ENCODE assay signal across 11 mouse cellular contexts in genomic region chr7:47042823-47043490, GRCm38 (mm10). TPM values are rescaled to one million over a fixed set of nuclear protein-coding genes. Genes with fewer than 3 reads are reported as not detected.
DNase-seq lines count a peak whose midpoint lies in the region; ATAC-seq and TF ChIP-seq lines count a peak whose summit lies in the region.
"Had no signal": no experiment of that assay in that cellular context is flagged by ENCODE, and none has a peak within 500 bp of the region (broad histone marks: within the 10 kb centered on the region; RNA-seq: fewer than 3 reads in every experiment).

No protein-coding gene starts in this region.

- H3K27me3 ChIP-seq in hindbrain, embryonic 11.5 days (ENCODE audit: control insufficient read depth, insufficient read depth, low read length), result no peaks in the 10 kb centered on the region
- 0 out of 2 replicates have a peak, but pooled peaks cover 2% of the 10 kb centered on the region for H3K27me3 ChIP-seq in hindbrain, embryonic 12.5 days
- no peaks in the 10 kb centered on the region for H3K27me3 ChIP-seq in heart, embryonic 16.5 days (ENCODE audit: control insufficient read depth, insufficient read depth, low read length)
- H3K27me3 ChIP-seq in liver, embryonic 13.5 days, result no peaks in the 10 kb centered on the region
- H3K27me3 ChIP-seq in midbrain, postnatal 0 days (ENCODE audit: insufficient read depth, low read length), result no peaks in the 10 kb centered on the region
- H3K27me3 ChIP-seq: midbrain, embryonic 13.5 days had no signal

- no peaks in the 10 kb centered on the region for H3K4me1 ChIP-seq in hindbrain, embryonic 11.5 days (replicated peaks; ENCODE audit: control insufficient read depth, insufficient read depth, low read length)
- peaks cover 3% of the 10 kb centered on the region; the same call in 1 of the 2 replicates for H3K4me1 ChIP-seq in hindbrain, embryonic 12.5 days
- 0 out of 2 replicates have a peak, but pooled peaks cover 3% of the 10 kb centered on the region for H3K4me1 ChIP-seq in heart, embryonic 16.5 days (ENCODE audit: control insufficient read depth, insufficient read depth, low read length)
- H3K4me1 ChIP-seq in liver, embryonic 13.5 days (replicated peaks), result peaks cover 23% of the 10 kb centered on the region
- H3K4me1 ChIP-seq in midbrain, postnatal 0 days (ENCODE audit: insufficient read depth, low read length), result no peaks in the 10 kb centered on the region
- H3K4me1 ChIP-seq: midbrain, embryonic 13.5 days had no signal

- H3K9ac ChIP-seq in hindbrain, embryonic 11.5 days (ENCODE audit: low read depth, low read length), result no peak overlapping the region
- H3K9ac ChIP-seq in hindbrain, embryonic 12.5 days, result no peak overlapping the region
- H3K9ac ChIP-seq in heart, embryonic 16.5 days (ENCODE audit: low read length), result no peak overlapping the region; the same call in 1 of the 2 replicates
- no peak overlapping the region for H3K9ac ChIP-seq in liver, embryonic 13.5 days
- no peak overlapping the region for H3K9ac ChIP-seq in midbrain, postnatal 0 days (replicated peaks; ENCODE audit: low read length, poor library complexity, severe bottlenecking)
- H3K9ac ChIP-seq: midbrain, embryonic 13.5 days had no signal

- H3K36me3 ChIP-seq in hindbrain, embryonic 11.5 days (ENCODE audit: control insufficient read depth, insufficient read depth, low read length), result no peaks in the 10 kb centered on the region
- H3K36me3 ChIP-seq in hindbrain, embryonic 12.5 days, result no peaks in the 10 kb centered on the region
- no peaks in the 10 kb centered on the region for H3K36me3 ChIP-seq in heart, embryonic 16.5 days (ENCODE audit: control insufficient read depth, insufficient read depth)
- no peaks in the 10 kb centered on the region for H3K36me3 ChIP-seq in liver, embryonic 13.5 days
- no peaks in the 10 kb centered on the region for H3K36me3 ChIP-seq in midbrain, postnatal 0 days (ENCODE audit: insufficient read depth, low read length)
- H3K36me3 ChIP-seq: midbrain, embryonic 13.5 days had no signal

- TF ChIP-seq CTCF in midbrain, postnatal 0 days (IDR thresholded peaks at IDR 0.05), result no peak

- no peak for DNase-seq in hindbrain, embryonic 11.5 days (ENCODE audit: low spot score)
- DNase-seq in NIH3T3 (ENCODE audit: low read depth), result peak; percentile 75
- no peak for DNase-seq in liver, embryonic 13.5 days
- no peak for DNase-seq in thymus, postnatal 36 days
- no peak for DNase-seq in cerebellum, adult 18-20 months
- no peak for DNase-seq in midbrain, postnatal 0 days (ENCODE audit: low spot score)
- DNase-seq: gastrocnemius, postnatal 36 days; layer of hippocampus, postnatal 36 days had no signal

- 0 out of 2 replicates have a peak overlapping the region, but pooled peaks have one; percentile 3 for H3K27ac ChIP-seq in hindbrain, embryonic 11.5 days (ENCODE audit: low read depth, low read length)
- no peak overlapping the region for H3K27ac ChIP-seq in hindbrain, embryonic 12.5 days
- peak overlapping the region; percentile 81 for H3K27ac ChIP-seq in heart, embryonic 16.5 days (ENCODE audit: low read length)
- H3K27ac ChIP-seq in liver, embryonic 13.5 days, result peak overlapping the region; percentile 64
- H3K27ac ChIP-seq in midbrain, postnatal 0 days (ENCODE audit: low read depth, low read length), result no peak overlapping the region
- H3K27ac ChIP-seq: midbrain, embryonic 13.5 days had no signal

- WGBS in hindbrain, embryonic 11.5 days, result 46% methylated on average over 6 of the region's 6 CpGs
- 50% methylated on average over 6 of the region's 6 CpGs for WGBS in hindbrain, embryonic 12.5 days
- WGBS in heart, embryonic 16.5 days, result 34% methylated on average over 6 of the region's 6 CpGs
- 37% methylated on average over 6 of the region's 6 CpGs for WGBS in liver, embryonic 13.5 days (ENCODE audit: insufficient replicate concordance)
- WGBS in midbrain, postnatal 0 days, result 54% methylated on average over 6 of the region's 6 CpGs

- ATAC-seq in hindbrain, embryonic 11.5 days (ENCODE audit: low FRiP score), result no peak
- ATAC-seq in hindbrain, embryonic 12.5 days (ENCODE audit: low FRiP score), result no peak
- ATAC-seq in heart, embryonic 16.5 days (replicated peaks; ENCODE audit: extremely low read depth, insufficient read depth, low FRiP score), result peak; percentile 65
- peak; percentile 76 for ATAC-seq in liver, embryonic 13.5 days (ENCODE audit: low read depth)
- ATAC-seq in midbrain, postnatal 0 days (ENCODE audit: low FRiP score), result no peak
- ATAC-seq: midbrain, embryonic 13.5 days had no signal

- H3K4me2 ChIP-seq in hindbrain, embryonic 11.5 days (replicated peaks; ENCODE audit: low read depth, low read length), result no peak overlapping the region
- H3K4me2 ChIP-seq in hindbrain, embryonic 12.5 days (replicated peaks), result no peak overlapping the region
- no peak overlapping the region for H3K4me2 ChIP-seq in heart, embryonic 16.5 days (ENCODE audit: low read depth, low read length)
- H3K4me2 ChIP-seq in liver, embryonic 13.5 days, result no peak overlapping the region
- H3K4me2 ChIP-seq in midbrain, postnatal 0 days (ENCODE audit: low read depth, low read length, poor library complexity, severe bottlenecking), result no peak overlapping the region
- H3K4me2 ChIP-seq: midbrain, embryonic 13.5 days had no signal

- no peak overlapping the region for H3K4me3 ChIP-seq in hindbrain, embryonic 11.5 days (ENCODE audit: low read depth, low read length)
- H3K4me3 ChIP-seq in hindbrain, embryonic 12.5 days, result no peak overlapping the region
- H3K4me3 ChIP-seq in heart, embryonic 16.5 days (ENCODE audit: low read length), result no peak overlapping the region
- H3K4me3 ChIP-seq in liver, embryonic 13.5 days (replicated peaks), result no peak overlapping the region
- H3K4me3 ChIP-seq in midbrain, postnatal 0 days (ENCODE audit: low read depth, low read length), result no peak overlapping the region
- H3K4me3 ChIP-seq: midbrain, embryonic 13.5 days had no signal

- no peaks in the 10 kb centered on the region for H3K9me3 ChIP-seq in hindbrain, embryonic 11.5 days (ENCODE audit: control insufficient read depth, low read length)
- no peaks in the 10 kb centered on the region for H3K9me3 ChIP-seq in hindbrain, embryonic 12.5 days (replicated peaks)
- no peaks in the 10 kb centered on the region for H3K9me3 ChIP-seq in heart, embryonic 16.5 days (replicated peaks; ENCODE audit: control insufficient read depth, low read length)
- no peaks in the 10 kb centered on the region for H3K9me3 ChIP-seq in liver, embryonic 13.5 days (replicated peaks)
- H3K9me3 ChIP-seq in midbrain, postnatal 0 days (ENCODE audit: low read length), result no peaks in the 10 kb centered on the region
- H3K9me3 ChIP-seq: midbrain, embryonic 13.5 days had no signal

RNA-seq across cellular contexts. Expression of gene Tmem86a, which starts 7.4 kb away (rescaled TPM):
- polyA plus RNA-seq in hindbrain, embryonic 11.5 days (2014; fragmentation: Nextera tagmentation; extraction: Ambion mirVana), result 8.7 and 10.4 TPM in 2 replicates
- 19.2 and 20.2 TPM in 2 replicates for polyA plus RNA-seq in hindbrain, embryonic 12.5 days (2016; fragmentation: Nextera tagmentation; extraction: Ambion mirVana)
- polyA plus RNA-seq in heart, embryonic 16.5 days (2015; fragmentation: Nextera tagmentation; extraction: Ambion mirVana), result 20.1 and 23.0 TPM in 2 replicates
- polyA plus RNA-seq in liver, embryonic 13.5 days (2015; fragmentation: Nextera tagmentation; extraction: Ambion mirVana), result 23.8 and 23.9 TPM in 2 replicates
- total RNA-seq in midbrain, postnatal 0 days (2014; rRNA removed), result 15.1 and 16.0 TPM in 2 replicates
- 29.0 and 30.1 TPM in 2 replicates for polyA plus RNA-seq in midbrain, postnatal 0 days (2015; fragmentation: Nextera tagmentation; extraction: Ambion mirVana)

RNA-seq across cellular contexts. Expression of gene Spty2d1, which starts 34.7 kb away (rescaled TPM):
- polyA plus RNA-seq in hindbrain, embryonic 11.5 days (2014; fragmentation: Nextera tagmentation; extraction: Ambion mirVana), result 12.0 and 12.3 TPM in 2 replicates
- polyA plus RNA-seq in hindbrain, embryonic 12.5 days (2016; fragmentation: Nextera tagmentation; extraction: Ambion mirVana), result 14.7 and 16.1 TPM in 2 replicates
- 13.1 and 15.0 TPM in 2 replicates for polyA plus RNA-seq in heart, embryonic 16.5 days (2015; fragmentation: Nextera tagmentation; extraction: Ambion mirVana)
- polyA plus RNA-seq in liver, embryonic 13.5 days (2015; fragmentation: Nextera tagmentation; extraction: Ambion mirVana), result 10.6 and 13.1 TPM in 2 replicates
- total RNA-seq in midbrain, postnatal 0 days (2014; rRNA removed), result 8.8 and 10.7 TPM in 2 replicates
- 3.8 and 4.7 TPM in 2 replicates for polyA plus RNA-seq in midbrain, postnatal 0 days (2015; fragmentation: Nextera tagmentation; extraction: Ambion mirVana)

RNA-seq across cellular contexts. Expression of gene Gm9999, which starts 59.6 kb away (rescaled TPM):
- not detected in 2 replicates for polyA plus RNA-seq in hindbrain, embryonic 11.5 days (2014; fragmentation: Nextera tagmentation; extraction: Ambion mirVana)
- polyA plus RNA-seq in hindbrain, embryonic 12.5 days (2016; fragmentation: Nextera tagmentation; extraction: Ambion mirVana), result not detected in 2 replicates
- polyA plus RNA-seq in heart, embryonic 16.5 days (2015; fragmentation: Nextera tagmentation; extraction: Ambion mirVana), result not detected in 2 replicates
- not detected in 2 replicates for polyA plus RNA-seq in liver, embryonic 13.5 days (2015; fragmentation: Nextera tagmentation; extraction: Ambion mirVana)
- total RNA-seq in midbrain, postnatal 0 days (2014; rRNA removed), result not detected in 2 replicates
- not detected in 2 replicates for polyA plus RNA-seq in midbrain, postnatal 0 days (2015; fragmentation: Nextera tagmentation; extraction: Ambion mirVana)
- total RNA-seq: gastrocnemius, postnatal 36 days; layer of hippocampus, postnatal 36 days had no signal
- polyA plus RNA-seq: midbrain, embryonic 13.5 days had no signal

Comparison
In these comparisons a context has a peak if more than half of its experiments do, and no peak if none do; other contexts are left out.
1. H3K27ac ChIP-seq: peak in hindbrain, embryonic 11.5 days (single experiment), heart, embryonic 16.5 days (single experiment) and liver, embryonic 13.5 days (single experiment); none in hindbrain, embryonic 12.5 days (single experiment) and midbrain, postnatal 0 days (single experiment).
2. ATAC-seq: peak in heart, embryonic 16.5 days (single experiment) and liver, embryonic 13.5 days (single experiment); none in hindbrain, embryonic 11.5 days (single experiment), hindbrain, embryonic 12.5 days (single experiment) and midbrain, postnatal 0 days (single experiment).